Mouse (Mus musculus) heart, embryonic 12.5 days (tissue): ENCODE measurements around the gene Nisch. TPM values are rescaled to one million over a fixed set of nuclear protein-coding genes. Genes with fewer than 3 reads are reported as not detected.

ENCODE experiments used
- ATAC-seq: fragments of 200-750 bp; cut with Nextera tagmentation; 2 replicates; pipeline ENCODE4 v1.8.0; 2017; ENCODE audit warnings: moderate TSS enrichment, moderate library complexity; ENCODE audit not compliant: insufficient number of reproducible peaks, low FRiP score
- H3K27ac ChIP-seq: fragments of 300-500 bp; sonication (generic); 2 replicates; pipeline ENCODE4 v1.5.1; 2016; ENCODE audit warnings: mild to moderate bottlenecking, moderate library complexity; ENCODE audit not compliant: poor library complexity, severe bottlenecking
- H3K27me3 ChIP-seq: fragments of 300-500 bp; sonication (generic); replicated peaks from 2 replicates; pipeline ENCODE4 v1.6.1; 2016; ENCODE audit warnings: mild to moderate bottlenecking, moderate library complexity
- H3K36me3 ChIP-seq: fragments of 300-500 bp; sonication (generic); 2 replicates; pipeline ENCODE4 v1.6.1; 2016; ENCODE audit warnings: mild to moderate bottlenecking, moderate library complexity
- H3K4me1 ChIP-seq: fragments of 300-500 bp; sonication (generic); replicated peaks from 2 replicates; pipeline ENCODE4 v1.6.1; 2016; ENCODE audit warnings: mild to moderate bottlenecking
- H3K4me2 ChIP-seq: fragments of 300-500 bp; sonication (generic); 2 replicates; pipeline ENCODE4 v1.6.1; 2016; ENCODE audit warnings: mild to moderate bottlenecking, moderate library complexity
- H3K4me3 ChIP-seq: fragments of 300-500 bp; sonication (generic); 2 replicates; pipeline ENCODE4 v1.5.1; 2016; ENCODE audit warnings: mild to moderate bottlenecking
- H3K9ac ChIP-seq: fragments of 300-500 bp; sonication (generic); 2 replicates; pipeline ENCODE4 v1.6.1; 2016; ENCODE audit warnings: mild to moderate bottlenecking, moderate library complexity
- H3K9me3 ChIP-seq: fragments of 300-500 bp; sonication (generic); replicated peaks from 2 replicates; pipeline ENCODE4 v1.6.1; 2016; ENCODE audit warnings: mild to moderate bottlenecking, moderate library complexity
- WGBS: fragments of 180-500 bp; shearing (Covaris S2); methylation state at CpG from one replicate; pipeline ENCODE4 v1.1.7; 2016; 5-methylcytosine and 5-hydroxymethylcytosine counted together
- polyA plus RNA-seq: library from polyadenylated mRNA; unstranded; fragments of >200 nt; fragmentation: Nextera tagmentation; extraction: Ambion mirVana; gene quantifications from 2 replicates; pipeline ENCODE4 v1.2.1, GENCODE M21; 2016

The Nisch gene
- 446 and 471 TPM in 2 replicates for polyA plus RNA-seq

DNA sequence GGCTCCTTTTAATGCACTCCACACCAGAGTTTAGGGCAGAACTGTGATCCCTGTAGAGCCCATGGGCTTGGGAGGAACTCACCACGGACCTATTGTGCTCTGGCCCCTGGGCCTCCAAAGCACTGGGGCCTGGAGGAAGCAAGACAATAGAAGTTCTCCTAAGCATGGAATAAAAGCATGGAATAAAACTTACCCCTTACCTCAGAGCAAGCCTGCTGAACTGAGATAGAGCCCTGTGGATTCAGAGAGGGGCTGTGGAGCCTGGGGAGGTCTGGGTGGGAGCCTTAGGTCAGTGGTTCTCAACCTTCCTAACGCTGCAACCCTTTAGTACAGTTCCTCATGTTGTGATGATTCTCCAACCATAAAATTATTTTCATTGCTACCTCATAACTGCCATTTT lies at the start of gene Nisch:
TSS of gene Nisch (minus strand) at position 101 of the 400 bp plus-strand sequence.
- H3K9ac ChIP-seq = peak within 1 kb of the TSS; percentile 50; the same call in 1 of the 2 replicates
- WGBS = 64% methylated on average over 2 of the region's 2 CpGs
- peaks cover 13% of the 10 kb centered on the region for H3K36me3 ChIP-seq
- no peaks in the 10 kb centered on the region for H3K9me3 ChIP-seq
- H3K4me1 ChIP-seq = peaks cover 56% of the 10 kb centered on the region
- no peak within 1 kb of the TSS for H3K4me3 ChIP-seq
- no peak within 1 kb of the TSS for H3K27ac ChIP-seq
- 0 out of 2 replicates have a peak, but pooled peaks cover 9% of the 10 kb centered on the region for H3K27me3 ChIP-seq
- H3K4me2 ChIP-seq = peak within 1 kb of the TSS; percentile 48
- ATAC-seq = no peak

DNA sequence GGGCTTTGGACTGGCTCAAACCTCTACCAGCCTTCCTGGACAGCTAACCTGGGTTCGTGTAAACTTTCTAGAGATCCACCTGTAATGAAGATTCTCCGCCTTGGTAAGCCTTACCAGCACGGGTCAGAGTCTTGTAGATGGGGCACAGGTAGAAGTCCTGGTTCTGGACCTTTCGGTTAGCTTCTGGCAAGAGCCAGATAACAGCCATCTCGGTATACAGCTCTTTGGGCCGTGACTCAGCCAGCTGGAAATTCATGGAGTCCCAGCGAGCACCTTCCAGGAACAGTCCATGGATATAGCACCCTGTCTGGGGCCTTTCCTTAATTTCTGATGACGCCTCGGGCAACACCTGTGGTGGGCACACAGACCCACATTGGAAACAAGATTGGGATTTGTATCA lies 44.2 kb upstream of the Nisch start:
- 87% methylated on average over 9 of the region's 9 CpGs for WGBS
- Histone ChIP-seq H3K4me1 (no peaks in the 10 kb centered on the region), H3K9ac (no peak overlapping the region), H3K4me2 (no peak overlapping the region), H3K36me3 (peaks cover 69% of the 10 kb centered on the region), H3K27me3 (no peaks in the 10 kb centered on the region), H3K4me3 (no peak overlapping the region), H3K9me3 (no peaks in the 10 kb centered on the region), H3K27ac (no peak overlapping the region)
- no peak for ATAC-seq

GRCm38 (mm10) chr14:31260374-31260773 lies 43.6 kb upstream of the Nisch start:
- 84% methylated on average over 4 of the region's 4 CpGs for WGBS
- Histone ChIP-seq H3K4me3 (no peak overlapping the region), H3K9ac (no peak overlapping the region), H3K27ac (no peak overlapping the region), H3K27me3 (no peaks in the 10 kb centered on the region), H3K4me1 (no peaks in the 10 kb centered on the region), H3K9me3 (no peaks in the 10 kb centered on the region), H3K36me3 (peaks cover 74% of the 10 kb centered on the region), H3K4me2 (no peak overlapping the region)
- ATAC-seq = peak; percentile 36; the same call in 1 of the 2 replicates

DNA sequence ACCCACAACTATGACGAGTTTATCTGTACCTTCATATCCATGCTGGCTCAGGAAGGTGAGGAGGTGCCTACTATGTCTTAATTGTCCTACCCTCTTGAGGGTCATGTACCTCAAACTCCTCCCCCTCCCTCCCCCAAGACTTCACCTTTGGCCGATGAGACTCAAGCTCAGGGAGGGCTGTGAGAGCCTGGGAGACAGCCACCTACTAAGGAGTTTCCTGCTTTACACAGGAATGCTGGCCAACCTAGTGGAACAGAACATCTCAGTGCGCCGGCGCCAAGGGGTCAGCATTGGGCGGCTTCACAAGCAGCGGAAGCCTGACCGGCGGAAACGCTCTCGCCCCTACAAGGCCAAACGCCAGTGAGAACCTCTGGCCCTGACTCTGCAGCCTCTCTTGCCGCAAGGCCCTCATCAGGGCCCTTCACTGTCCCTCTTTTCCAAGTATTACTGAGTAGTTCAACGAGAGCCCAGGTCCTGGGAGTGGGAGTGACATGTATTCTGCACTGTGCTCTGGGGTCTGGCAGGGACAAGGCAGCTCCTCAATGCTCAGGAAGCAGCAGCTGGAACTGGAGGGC lies 41.8 kb upstream of the Nisch start:
- Histone ChIP-seq H3K27me3 (no peaks in the 10 kb centered on the region), H3K36me3 (peaks cover 92% of the 10 kb centered on the region), H3K4me3 (no peak overlapping the region), H3K9ac (no peak overlapping the region), H3K4me2 (no peak overlapping the region), H3K9me3 (no peaks in the 10 kb centered on the region), H3K4me1 (no peaks in the 10 kb centered on the region), H3K27ac (no peak overlapping the region)
- ATAC-seq = no peak
- WGBS = 94% methylated on average over 14 of the region's 14 CpGs

DNA sequence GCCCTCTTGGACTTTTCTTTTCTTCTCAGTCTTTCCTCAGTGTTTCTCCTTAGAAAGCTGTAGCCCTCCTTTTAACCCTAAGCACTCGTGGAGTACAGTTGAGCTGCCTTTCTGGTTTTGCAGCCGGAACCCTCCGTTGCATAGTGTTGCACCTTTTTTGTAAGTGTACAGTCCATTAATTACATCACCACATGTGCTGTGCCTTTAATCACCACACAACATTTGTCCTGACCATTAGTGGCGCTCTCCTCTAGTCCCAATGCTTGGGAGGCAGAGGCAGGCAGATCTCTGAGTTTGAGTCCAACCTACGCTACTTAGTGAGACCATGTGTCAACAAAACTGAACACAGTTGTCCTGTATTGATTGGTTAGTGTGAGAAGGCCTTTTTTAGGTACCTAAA lies 35.3 kb upstream of the Nisch start:
- H3K9ac ChIP-seq = peak overlapping the region; percentile 99
- H3K27me3 ChIP-seq = no peaks in the 10 kb centered on the region
- ATAC-seq = no peak
- peak overlapping the region; percentile 87 for H3K4me2 ChIP-seq
- peaks cover 44% of the 10 kb centered on the region for H3K36me3 ChIP-seq
- H3K9me3 ChIP-seq = no peaks in the 10 kb centered on the region
- WGBS = 82% methylated on average over 5 of the region's 5 CpGs
- H3K27ac ChIP-seq = 0 out of 2 replicates have a peak overlapping the region, but pooled peaks have one; percentile 97
- H3K4me3 ChIP-seq = peak overlapping the region; percentile 97
- H3K4me1 ChIP-seq = peaks cover 17% of the 10 kb centered on the region

GRCm38 (mm10) chr14:31251626-31252025 lies 34.9 kb upstream of the Nisch start:
- Histone ChIP-seq H3K36me3 (peaks cover 39% of the 10 kb centered on the region), H3K4me2 (peak overlapping the region; percentile 87), H3K27me3 (no peaks in the 10 kb centered on the region), H3K9ac (peak overlapping the region; percentile 99), H3K9me3 (no peaks in the 10 kb centered on the region), H3K27ac (peak overlapping the region; percentile 97), H3K4me3 (peak overlapping the region; percentile 97), H3K4me1 (peaks cover 17% of the 10 kb centered on the region)
- under 1% methylated on average over 18 of the region's 18 CpGs for WGBS
- ATAC-seq = no peak; the same call in 1 of the 2 replicates

DNA sequence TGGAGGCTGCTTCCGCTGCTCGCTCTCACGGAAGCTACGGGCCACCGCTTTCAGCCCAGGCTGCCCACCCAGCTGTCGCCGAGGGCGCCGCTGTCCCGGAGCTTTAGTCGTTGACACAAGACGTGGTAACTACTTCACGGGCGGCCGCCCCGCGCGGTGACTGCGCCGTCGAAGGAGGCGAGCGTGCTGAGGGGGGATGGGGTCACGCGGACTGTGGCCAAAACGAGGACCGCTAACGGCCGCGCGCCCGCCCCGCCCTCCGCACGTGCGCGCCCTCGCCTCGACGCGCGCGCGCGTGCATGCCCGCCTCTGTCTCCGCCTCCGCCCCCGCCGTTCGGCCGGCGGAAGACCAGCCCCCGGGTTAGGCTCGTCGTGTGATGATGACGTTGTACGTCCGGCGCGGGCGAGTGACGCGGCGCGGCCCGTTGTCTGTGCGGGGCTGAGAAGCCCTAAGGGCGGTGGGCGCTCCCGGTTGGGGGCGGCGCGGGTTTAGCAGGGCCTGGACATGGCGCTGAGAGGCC lies 34.4 kb upstream of the Nisch start, which contains the start of the genes Phf7 and Bap1:
TSS of gene Phf7 (minus strand) at position 234 of the 521 bp plus-strand sequence.
TSS of gene Bap1 (plus strand) at position 367 of the 521 bp plus-strand sequence.
- under 1% methylated on average over 74 of the region's 75 CpGs for WGBS
- H3K4me2 ChIP-seq = peak within 1 kb of the TSS; percentile 87
- ATAC-seq = peak; percentile 92
- H3K36me3 ChIP-seq = peaks cover 35% of the 10 kb centered on the region
- H3K27me3 ChIP-seq = no peaks in the 10 kb centered on the region
- peak within 1 kb of the TSS; percentile 97 for H3K4me3 ChIP-seq
- peaks cover 22% of the 10 kb centered on the region for H3K4me1 ChIP-seq
- no peaks in the 10 kb centered on the region for H3K9me3 ChIP-seq
- peak within 1 kb of the TSS; percentile 97 for H3K27ac ChIP-seq
- peak within 1 kb of the TSS; percentile 99 for H3K9ac ChIP-seq

DNA sequence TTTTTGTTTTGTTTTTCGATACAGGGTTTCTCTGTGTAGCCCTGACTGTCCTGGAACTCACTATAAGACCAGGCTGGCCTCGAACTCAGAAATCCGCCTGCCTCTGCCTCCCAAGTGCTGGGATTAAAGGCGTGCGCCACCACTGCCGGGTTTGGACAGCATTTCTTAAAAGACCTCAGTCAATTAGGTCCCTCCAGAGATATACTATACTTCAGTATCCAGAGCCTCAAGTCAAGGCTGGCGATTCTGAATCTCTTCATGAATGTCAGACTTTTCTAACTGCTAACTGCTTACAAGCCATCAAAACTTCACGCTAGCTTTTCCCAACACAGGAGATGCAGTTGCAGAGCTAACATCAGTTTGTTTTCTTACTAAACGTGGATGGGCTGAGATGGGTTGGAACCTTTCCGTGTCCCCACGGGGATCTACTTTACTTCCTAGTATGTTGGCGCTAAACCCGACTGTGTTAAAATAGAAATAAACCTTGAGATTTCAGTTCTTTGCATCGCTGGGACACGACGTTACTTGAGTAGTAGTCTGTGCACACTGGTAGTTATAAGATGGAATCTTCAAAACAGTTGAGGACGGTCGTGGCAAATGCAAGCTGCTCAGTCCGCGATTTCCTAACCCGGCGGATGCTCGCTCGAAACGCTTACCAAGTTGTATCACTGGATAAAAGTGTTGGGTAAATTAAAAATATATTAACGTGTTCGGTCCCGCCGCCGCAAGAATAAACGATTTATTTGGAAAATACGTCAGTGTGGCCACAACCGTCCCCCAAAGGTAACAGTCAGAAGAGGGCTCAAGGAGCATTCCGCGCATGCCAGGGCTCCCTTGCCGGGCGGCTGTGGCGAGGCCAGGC lies 33.7 kb upstream of the Nisch start:
- peak overlapping the region; percentile 89 for H3K9ac ChIP-seq
- peaks cover 28% of the 10 kb centered on the region for H3K36me3 ChIP-seq
- H3K4me2 ChIP-seq = peak overlapping the region; percentile 74
- 19% methylated on average over 38 of the region's 38 CpGs for WGBS
- H3K4me1 ChIP-seq = peaks cover 22% of the 10 kb centered on the region
- ATAC-seq = peak; percentile 86
- H3K4me3 ChIP-seq = peak overlapping the region; percentile 97
- peak overlapping the region; percentile 97 for H3K27ac ChIP-seq
- no peaks in the 10 kb centered on the region for H3K27me3 ChIP-seq
- no peaks in the 10 kb centered on the region for H3K9me3 ChIP-seq

GRCm38 (mm10) chr14:31248396-31248795 lies 31.6 kb upstream of the Nisch start:
- peaks cover 22% of the 10 kb centered on the region for H3K4me1 ChIP-seq
- H3K9ac ChIP-seq = no peak overlapping the region
- WGBS = 88% methylated on average over 6 of the region's 6 CpGs

DNA sequence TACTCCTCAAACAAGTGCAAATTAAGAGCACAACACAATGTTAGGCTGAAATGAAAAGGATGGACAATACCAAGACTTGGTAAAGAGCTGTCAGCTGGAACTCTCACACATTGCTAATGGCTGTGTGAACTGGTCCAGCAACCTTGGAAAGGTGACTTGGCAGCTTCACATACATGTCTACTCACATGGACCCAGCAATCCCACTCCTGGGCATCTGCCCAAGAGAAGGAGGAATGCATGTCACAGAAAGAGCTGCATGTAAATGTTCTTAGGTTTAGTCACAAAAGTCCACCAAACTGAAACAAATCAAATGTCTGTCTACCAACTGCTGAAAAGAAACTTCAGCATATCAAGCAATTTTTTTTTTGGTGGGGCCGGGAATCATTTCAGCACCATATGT lies 29.2 kb upstream of the Nisch start:
- ATAC-seq = no peak
- H3K27ac ChIP-seq = no peak overlapping the region
- H3K4me3 ChIP-seq = no peak overlapping the region
- H3K4me1 ChIP-seq = peaks cover 11% of the 10 kb centered on the region
- 41% methylated on average over 1 of the region's 1 CpGs for WGBS
- H3K27me3 ChIP-seq = no peaks in the 10 kb centered on the region
- no peaks in the 10 kb centered on the region for H3K36me3 ChIP-seq
- no peak overlapping the region for H3K9ac ChIP-seq
- H3K4me2 ChIP-seq = no peak overlapping the region
- no peaks in the 10 kb centered on the region for H3K9me3 ChIP-seq

More at GRCm38 (mm10) chr14:31248396-31248795, 31.6 kb upstream of the Nisch start:
- H3K27ac ChIP-seq = no peak overlapping the region
- H3K4me2 ChIP-seq = no peak overlapping the region
- no peaks in the 10 kb centered on the region for H3K9me3 ChIP-seq
- no peak overlapping the region for H3K4me3 ChIP-seq
- ATAC-seq = no peak
- peaks cover 7% of the 10 kb centered on the region; the same call in 1 of the 2 replicates for H3K36me3 ChIP-seq
- no peaks in the 10 kb centered on the region for H3K27me3 ChIP-seq

GRCm38 (mm10) chr14:31244777-31245176 lies 28.0 kb upstream of the Nisch start:
- Histone ChIP-seq H3K9me3 (no peaks in the 10 kb centered on the region), H3K4me3 (no peak overlapping the region), H3K9ac (no peak overlapping the region), H3K4me1 (peaks cover 4% of the 10 kb centered on the region), H3K36me3 (no peaks in the 10 kb centered on the region), H3K27me3 (no peaks in the 10 kb centered on the region), H3K4me2 (no peak overlapping the region), H3K27ac (no peak overlapping the region)
- no peak for ATAC-seq
- WGBS = 74% methylated on average over 1 of the region's 1 CpGs
